Mouse (Mus musculus) forebrain, embryonic 12.5 days (tissue): ENCODE results near the gene Pcnp. TPM values are rescaled to one million over a fixed set of nuclear protein-coding genes. Genes with fewer than 3 reads are reported as not detected.
"Not testable (repeated sequence)": the region's sequence is repeated elsewhere in the genome, so short reads cannot be mapped to it uniquely, and the experiment has no call there.

Source experiments
- ATAC-seq: fragments of 200-750 bp; cut with Nextera tagmentation; 2 replicates; pipeline ENCODE4 v1.8.0; 2017; ENCODE audit warnings: moderate TSS enrichment; ENCODE audit not compliant: low FRiP score
- H3K27ac ChIP-seq: fragments of 300-500 bp; sonication (generic); 2 replicates; pipeline ENCODE4 v1.5.1; 2016; ENCODE audit warnings: mild to moderate bottlenecking
- H3K27me3 ChIP-seq: fragments of 300-500 bp; sonication (generic); 2 replicates; pipeline ENCODE4 v1.6.1; 2016; ENCODE audit warnings: mild to moderate bottlenecking
- H3K36me3 ChIP-seq: fragments of 300-500 bp; sonication (generic); replicated peaks from 2 replicates; pipeline ENCODE4 v1.6.1; 2016; ENCODE audit warnings: mild to moderate bottlenecking
- H3K4me1 ChIP-seq: fragments of 300-500 bp; sonication (generic); 2 replicates; pipeline ENCODE4 v1.6.1; 2016
- H3K4me2 ChIP-seq: fragments of 300-500 bp; sonication (generic); 2 replicates; pipeline ENCODE4 v1.6.1; 2016; ENCODE audit warnings: mild to moderate bottlenecking, moderate library complexity
- H3K4me3 ChIP-seq: fragments of 300-500 bp; sonication (generic); replicated peaks from 2 replicates; pipeline ENCODE4 v1.5.1; 2016; ENCODE audit warnings: mild to moderate bottlenecking
- H3K9ac ChIP-seq: fragments of 300-500 bp; sonication (generic); 2 replicates; pipeline ENCODE4 v1.6.1; 2016; ENCODE audit warnings: mild to moderate bottlenecking
- H3K9me3 ChIP-seq: fragments of 300-500 bp; sonication (generic); 2 replicates; pipeline ENCODE4 v1.6.1; 2016
- WGBS: fragments of 180-500 bp; shearing (Covaris S2); methylation state at CpG from one replicate; pipeline ENCODE4 v1.1.7; 2016; 5-methylcytosine and 5-hydroxymethylcytosine counted together
- polyA plus RNA-seq: library from polyadenylated mRNA; unstranded; fragments of >200 nt; fragmentation: Nextera tagmentation; extraction: Ambion mirVana; gene quantifications from 2 replicates; pipeline ENCODE4 v1.2.1, GENCODE M21; 2016

Pcnp gene
- polyA plus RNA-seq, 1 experiment from 2014 or later, result 316 TPM

DNA sequence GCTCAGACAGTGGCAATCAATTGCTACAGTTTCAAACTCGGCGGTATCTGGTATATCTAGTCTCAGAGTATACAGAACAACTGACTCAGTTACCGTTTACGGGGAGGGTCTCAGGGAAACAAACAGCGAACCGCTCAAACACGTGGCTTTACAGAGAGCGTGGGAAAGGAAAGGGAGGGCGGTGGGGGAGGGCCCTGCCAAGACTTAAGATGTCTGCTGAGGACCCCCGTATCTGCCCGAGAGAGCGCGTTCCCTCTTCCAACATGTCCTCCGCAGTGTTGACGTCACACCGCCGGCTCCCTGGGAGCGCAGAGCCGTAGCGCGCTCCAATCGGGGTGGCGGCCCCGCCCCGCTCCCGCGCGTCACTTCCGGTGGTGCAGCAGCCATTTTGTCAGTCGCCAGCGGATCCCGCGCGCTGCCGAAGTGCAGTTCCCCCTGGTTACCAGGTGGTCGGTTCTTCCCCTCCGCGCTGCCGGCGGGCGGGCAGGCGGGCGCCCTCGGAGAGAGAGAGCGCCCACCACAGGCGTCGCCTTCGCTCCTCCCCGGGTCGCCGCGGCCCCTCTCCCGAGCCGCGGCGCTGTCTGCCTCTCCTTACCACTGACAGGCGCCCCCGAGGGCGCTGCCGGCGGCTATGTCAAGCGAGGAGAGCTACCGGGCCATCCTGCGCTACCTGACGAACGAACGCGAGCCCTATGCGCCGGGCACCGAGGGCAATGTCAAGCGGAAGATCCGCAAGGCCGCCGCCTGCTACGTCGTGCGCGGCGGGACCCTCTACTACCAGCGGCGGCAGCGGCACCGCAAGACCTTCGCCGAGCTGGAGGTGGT, 55.9 kb downstream of the Pcnp start, which contains the start of gene Zbtb11:
Gene Zbtb11, plus strand, starts transcription at position 453 of the 825 bp plus-strand sequence.
- ATAC-seq, result peak; percentile 98
- no peaks in the 10 kb centered on the region for H3K27me3 ChIP-seq
- peak within 1 kb of the TSS; percentile 78 for H3K4me2 ChIP-seq
- H3K4me1 ChIP-seq, result peaks cover 19% of the 10 kb centered on the region
- H3K4me3 ChIP-seq, result peak within 1 kb of the TSS; percentile 100
- H3K9me3 ChIP-seq, result no peaks in the 10 kb centered on the region
- H3K9ac ChIP-seq, result peak within 1 kb of the TSS; percentile 89
- under 1% methylated on average over 78 of the region's 86 CpGs for WGBS
- H3K27ac ChIP-seq, result peak within 1 kb of the TSS; percentile 87
- H3K36me3 ChIP-seq, result peaks cover 39% of the 10 kb centered on the region

DNA sequence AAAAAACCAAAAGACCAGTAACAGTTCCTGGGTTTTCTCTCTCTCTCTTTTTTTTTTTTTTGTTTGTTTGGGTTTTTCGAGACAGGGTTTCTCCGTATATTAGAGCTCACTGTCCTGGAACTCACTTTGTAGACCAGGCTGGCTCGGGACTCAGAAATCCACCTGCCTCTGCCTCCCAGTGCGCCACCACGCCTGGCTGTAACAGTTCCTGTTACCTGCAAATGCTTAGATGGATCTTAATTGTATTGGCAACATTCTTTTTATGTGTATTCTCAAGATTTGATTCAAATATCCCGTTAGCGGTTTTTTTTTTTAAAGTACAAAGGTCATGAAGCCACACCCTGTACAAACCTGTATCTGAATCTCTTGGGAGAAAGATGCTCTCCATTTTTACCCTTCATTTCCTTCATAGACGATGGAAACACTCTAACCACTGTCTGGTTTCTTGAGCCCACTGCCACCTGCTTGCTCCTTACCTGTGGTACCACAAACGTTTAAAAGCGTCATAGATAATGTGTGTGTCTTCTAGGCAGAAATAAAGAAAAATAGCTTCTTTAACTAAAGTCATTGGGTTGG, 56.8 kb downstream of the Pcnp start:
- Histone ChIP-seq H3K27ac (peak overlapping the region; percentile 63), H3K4me1 (peaks cover 21% of the 10 kb centered on the region), H3K36me3 (peaks cover 35% of the 10 kb centered on the region), H3K9ac (no peak overlapping the region), H3K4me3 (peak overlapping the region; percentile 100), H3K4me2 (peak overlapping the region; percentile 78), H3K27me3 (no peaks in the 10 kb centered on the region), H3K9me3 (no peaks in the 10 kb centered on the region)
- ATAC-seq, result no peak
- WGBS, result 61% methylated on average over 10 of the region's 10 CpGs

DNA sequence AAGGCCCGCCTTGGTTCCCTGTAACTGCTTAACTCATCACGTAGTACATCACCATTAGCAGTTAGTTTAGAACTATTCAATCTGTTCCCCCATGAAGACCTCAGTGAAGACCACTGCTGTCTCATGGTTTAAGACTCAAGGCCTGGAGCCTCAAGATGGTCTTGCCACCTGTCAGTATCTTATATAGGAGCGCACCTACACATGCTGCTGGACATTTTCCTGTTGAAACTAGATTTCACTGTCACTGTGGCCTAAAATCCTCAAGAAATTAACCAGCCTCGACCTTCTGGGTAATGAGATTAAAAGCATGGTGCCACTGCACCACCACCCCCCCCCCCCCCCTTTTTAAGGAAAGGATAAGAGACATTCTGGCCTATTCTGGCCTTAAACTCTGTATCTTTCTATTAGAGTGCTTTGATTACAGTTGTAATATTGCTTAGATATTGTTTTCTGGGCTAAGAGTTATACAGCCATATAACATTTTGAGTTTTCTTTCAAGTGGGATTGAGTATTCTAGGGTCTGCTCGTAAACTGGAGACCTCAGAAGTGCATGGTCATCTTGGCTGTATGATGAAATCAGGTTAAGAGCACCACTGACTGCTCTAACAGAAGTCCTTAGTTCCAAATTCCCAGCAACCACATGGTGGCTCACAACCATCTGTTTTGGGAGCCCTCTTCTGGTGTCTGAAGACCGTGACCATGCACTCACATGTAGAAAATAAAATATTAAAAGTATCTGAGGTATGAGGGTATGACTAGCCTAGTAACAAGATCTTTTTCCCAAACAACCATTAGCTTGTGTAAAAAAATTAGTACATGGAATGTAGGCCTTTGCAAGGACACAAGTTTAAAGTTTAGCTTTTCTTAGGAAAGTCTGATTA, 57.6 kb downstream of the Pcnp start:
- Histone ChIP-seq H3K4me1 (peaks cover 27% of the 10 kb centered on the region), H3K9me3 (no peaks in the 10 kb centered on the region), H3K9ac (no peak overlapping the region), H3K4me3 (no peak overlapping the region), H3K4me2 (no peak overlapping the region), H3K36me3 (peaks cover 34% of the 10 kb centered on the region), H3K27me3 (no peaks in the 10 kb centered on the region), H3K27ac (no peak overlapping the region)
- ATAC-seq, result no peak
- 80% methylated on average over 6 of the region's 6 CpGs for WGBS

DNA sequence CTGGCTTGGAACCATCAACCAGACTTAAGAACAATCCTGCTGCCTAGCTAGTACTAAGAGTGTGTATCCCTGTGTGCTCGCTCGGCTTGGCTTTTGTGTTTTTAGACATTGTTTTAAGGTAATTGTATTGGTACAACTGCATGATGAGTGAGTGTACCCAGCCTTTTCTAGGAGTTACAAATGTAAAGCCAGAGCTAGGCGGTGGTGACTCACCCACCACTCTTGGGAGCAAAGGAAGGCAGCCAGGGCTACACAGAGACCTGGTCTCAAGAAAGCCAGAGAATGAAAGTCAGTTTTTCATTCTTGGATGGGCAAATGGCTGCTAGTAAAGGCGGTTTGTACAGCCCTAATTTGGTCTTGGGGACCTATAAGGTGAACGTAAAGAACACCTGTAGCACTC, 59.1 kb downstream of the Pcnp start:
- Histone ChIP-seq H3K27me3 (no peaks in the 10 kb centered on the region), H3K4me2 (no peak overlapping the region), H3K9ac (no peak overlapping the region), H3K4me3 (no peak overlapping the region), H3K27ac (no peak overlapping the region), H3K36me3 (peaks cover 34% of the 10 kb centered on the region), H3K9me3 (no peaks in the 10 kb centered on the region), H3K4me1 (peaks cover 21% of the 10 kb centered on the region)
- ATAC-seq, result no peak
- 91% methylated on average over 5 of the region's 5 CpGs for WGBS

DNA sequence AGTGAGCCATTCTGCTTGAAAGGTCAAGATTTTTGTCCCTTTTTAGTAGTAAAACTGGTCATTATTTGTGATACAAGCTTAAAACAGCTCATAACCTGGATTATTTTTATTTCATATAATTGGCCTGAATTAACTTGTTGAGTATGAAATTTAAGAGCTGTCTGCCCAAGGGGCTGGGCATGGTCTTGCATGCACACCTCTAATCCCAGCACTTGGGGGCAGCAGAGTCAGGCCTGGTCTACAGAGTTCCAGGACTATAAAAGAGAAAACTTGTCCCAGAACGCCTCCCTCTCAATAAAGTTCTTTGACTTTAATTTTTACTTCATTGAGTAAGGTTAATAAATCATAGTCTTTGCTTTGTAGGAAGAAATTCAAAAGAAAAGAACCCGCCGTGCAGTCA, 60.4 kb downstream of the Pcnp start:
- no peak overlapping the region for H3K4me3 ChIP-seq
- no peak overlapping the region for H3K9ac ChIP-seq
- H3K27me3 ChIP-seq, result no peaks in the 10 kb centered on the region
- no peak overlapping the region for H3K27ac ChIP-seq
- no peak overlapping the region for H3K4me2 ChIP-seq
- no peak for ATAC-seq
- WGBS, result 78% methylated on average over 3 of the region's 3 CpGs
- H3K4me1 ChIP-seq, result peaks cover 13% of the 10 kb centered on the region
- no peaks in the 10 kb centered on the region for H3K9me3 ChIP-seq
- H3K36me3 ChIP-seq, result peaks cover 34% of the 10 kb centered on the region

DNA sequence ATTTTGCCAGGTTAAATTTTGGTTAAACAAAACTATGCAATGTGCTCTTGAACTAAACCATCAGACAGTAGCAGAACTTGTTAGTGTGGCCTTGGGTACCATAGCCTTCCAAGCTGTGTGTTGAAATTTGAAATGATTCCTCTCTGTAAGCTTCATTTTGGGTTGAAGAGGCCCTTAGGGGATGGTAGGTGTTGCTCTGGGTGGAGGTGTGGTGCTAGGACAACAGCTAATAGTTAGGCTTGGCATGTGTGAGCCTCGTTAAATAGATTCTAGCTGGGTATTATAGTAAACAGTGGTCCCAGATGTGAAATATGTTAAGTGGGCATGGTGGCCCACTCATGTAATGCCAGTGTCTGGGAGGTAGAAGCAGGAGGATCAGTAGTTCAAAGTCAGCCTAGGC, 62.3 kb downstream of the Pcnp start:
- peak overlapping the region; percentile 79 for H3K4me2 ChIP-seq
- H3K27me3 ChIP-seq, result no peaks in the 10 kb centered on the region
- peaks cover 34% of the 10 kb centered on the region for H3K36me3 ChIP-seq
- no peak overlapping the region for H3K27ac ChIP-seq
- H3K4me3 ChIP-seq, result peak overlapping the region; percentile 84
- 34% methylated on average over 1 of the region's 1 CpGs for WGBS
- peaks cover 9% of the 10 kb centered on the region for H3K4me1 ChIP-seq
- H3K9ac ChIP-seq, result peak overlapping the region; percentile 70
- no peak for ATAC-seq
- H3K9me3 ChIP-seq, result no peaks in the 10 kb centered on the region

DNA sequence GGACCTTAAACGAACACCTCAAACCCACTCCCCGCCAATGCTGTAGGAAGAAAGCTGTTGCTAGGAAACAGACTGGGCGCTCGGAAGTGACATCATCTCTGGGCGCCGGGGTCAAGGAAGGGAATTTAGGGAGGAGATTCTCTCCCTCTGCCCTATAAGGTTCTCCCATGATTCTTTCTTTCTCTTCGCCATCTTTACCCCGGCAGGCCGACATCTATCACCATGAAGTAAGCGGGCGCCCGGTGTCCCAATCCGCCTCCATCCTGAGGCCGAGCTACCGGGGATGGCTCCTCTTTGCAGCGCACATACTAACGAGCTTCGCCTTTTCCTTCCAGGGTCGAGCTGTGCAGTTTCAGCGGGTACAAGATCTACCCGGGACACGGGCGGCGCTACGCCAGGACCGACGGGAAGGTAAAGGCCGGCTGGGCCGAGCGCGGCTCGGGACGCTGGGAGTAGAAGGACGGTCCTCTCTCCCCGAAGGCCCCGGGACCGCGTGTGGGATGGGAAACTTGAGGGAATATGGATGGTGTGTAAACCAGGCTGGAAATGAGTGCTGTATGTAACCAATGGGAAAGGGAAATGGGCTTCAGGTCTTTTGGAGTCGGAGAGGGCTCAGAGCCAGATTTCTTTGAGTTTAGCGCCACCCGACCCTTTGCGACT, 63.2 kb downstream of the Pcnp start, which contains the start of gene Rpl24:
Gene Rpl24, plus strand, starts transcription at position 64 of the 660 bp plus-strand sequence.
- Histone ChIP-seq H3K4me1 (peaks cover 9% of the 10 kb centered on the region), H3K4me3 (peak within 1 kb of the TSS; percentile 84), H3K9me3 (no peaks in the 10 kb centered on the region), H3K27me3 (no peaks in the 10 kb centered on the region), H3K36me3 (peaks cover 25% of the 10 kb centered on the region), H3K9ac (peak within 1 kb of the TSS; percentile 70), H3K4me2 (peak within 1 kb of the TSS; percentile 79), H3K27ac (peak within 1 kb of the TSS; percentile 88)
- ATAC-seq, result peak; percentile 94
- under 1% methylated on average over 42 of the region's 42 CpGs for WGBS

DNA sequence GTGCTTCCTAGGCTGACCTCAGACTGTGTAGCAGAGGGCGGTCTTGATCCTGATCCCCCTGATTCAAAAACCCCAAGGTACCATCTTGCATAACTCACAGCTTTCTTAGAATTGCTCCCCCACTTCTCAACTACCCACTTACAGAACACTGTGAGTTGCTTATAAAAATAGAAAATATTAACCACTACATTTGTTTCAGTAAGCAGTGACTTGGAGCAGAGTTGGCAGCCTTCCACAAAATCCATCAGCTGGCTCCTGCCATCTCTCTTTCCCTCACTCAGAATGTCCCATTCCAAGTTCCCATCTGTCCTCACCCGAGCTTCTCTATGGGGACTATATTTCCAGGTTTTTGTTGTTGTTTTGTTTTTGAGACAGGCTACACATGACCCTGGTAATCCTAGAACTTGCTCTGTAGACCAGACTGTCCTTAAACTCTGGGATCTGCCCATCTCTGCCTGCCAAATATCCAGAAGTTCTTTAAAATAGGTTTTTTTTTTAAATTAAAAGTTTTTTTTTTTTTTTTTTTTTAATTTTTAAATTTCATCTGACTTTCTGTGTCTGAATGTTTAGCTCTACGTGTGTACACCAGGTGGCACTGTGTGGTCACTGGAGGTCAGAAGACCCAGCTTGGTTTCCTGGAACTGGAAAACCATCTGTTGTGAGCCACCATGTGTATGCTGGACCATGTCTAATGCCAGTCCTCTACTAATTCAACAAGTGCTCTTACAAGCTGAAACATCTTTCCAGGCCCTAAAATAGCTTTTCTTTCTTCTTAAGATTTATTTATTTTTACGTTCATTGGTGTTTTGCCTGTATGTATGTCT, 65.2 kb downstream of the Pcnp start:
- no peaks in the 10 kb centered on the region for H3K9me3 ChIP-seq
- no peak for ATAC-seq
- no peak overlapping the region for H3K9ac ChIP-seq
- no peak overlapping the region for H3K27ac ChIP-seq
- peaks cover 9% of the 10 kb centered on the region for H3K4me1 ChIP-seq
- no peak overlapping the region for H3K4me2 ChIP-seq
- H3K27me3 ChIP-seq, result no peaks in the 10 kb centered on the region
- H3K36me3 ChIP-seq, result peaks cover 7% of the 10 kb centered on the region
- no peak overlapping the region for H3K4me3 ChIP-seq
- WGBS, result 72% methylated on average over 4 of the region's 4 CpGs

DNA sequence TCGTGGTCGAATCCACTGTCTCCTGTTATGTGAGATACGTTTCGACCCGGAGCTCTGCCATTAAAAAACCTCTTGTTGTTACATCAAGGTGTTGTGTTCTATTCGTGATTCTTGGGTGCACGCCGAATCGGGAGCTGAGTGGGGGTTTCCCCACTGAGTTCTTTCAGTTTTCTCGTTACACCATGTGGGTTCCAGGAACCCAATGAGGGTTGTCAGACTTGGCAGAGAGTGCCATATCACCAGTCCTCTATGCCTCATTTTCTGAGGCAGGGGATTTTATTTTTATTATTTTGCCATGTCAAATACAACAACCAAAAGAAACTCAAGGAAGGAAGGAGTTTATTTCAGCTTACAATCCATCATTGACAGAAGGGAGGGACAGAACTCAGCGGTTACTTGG, 66.5 kb downstream of the Pcnp start:
- H3K27me3 ChIP-seq, H3K4me2 ChIP-seq, H3K4me3 ChIP-seq, H3K4me1 ChIP-seq, H3K36me3 ChIP-seq, H3K27ac ChIP-seq, H3K9me3 ChIP-seq, ATAC-seq, H3K9ac ChIP-seq: not testable (repeated sequence)
- 95% methylated on average over 6 of the region's 11 CpGs for WGBS
